Mouse (Mus musculus): ENCODE data around the gene Fam110a. TPM values are rescaled to one million over a fixed set of nuclear protein-coding genes. Genes with fewer than 3 reads are reported as not detected.

Fam110a gene
- polyA plus RNA-seq, 1 experiment from 2014 or later = 31.3 TPM

DNA sequence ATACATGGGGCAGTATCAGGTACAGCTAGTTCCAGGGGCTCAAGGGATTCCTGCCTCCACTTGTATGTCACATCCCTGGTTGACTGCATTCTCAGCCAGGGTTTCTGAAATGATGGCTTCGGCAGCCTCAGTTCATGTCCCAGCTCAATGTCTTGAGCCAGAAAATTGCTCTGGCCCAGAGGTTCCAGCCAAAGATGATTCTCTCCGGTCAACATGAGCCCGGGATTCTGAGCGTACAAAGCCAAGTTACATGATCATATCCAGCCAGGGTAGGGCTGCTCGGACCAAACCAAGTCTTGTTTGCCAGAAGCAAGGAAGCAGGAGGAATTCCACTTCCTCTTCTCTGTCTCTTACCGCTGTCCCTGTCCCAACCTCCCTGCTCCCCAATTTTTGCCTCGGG is 31.7 kb downstream of the Fam110a start:
- H3K36me3 ChIP-seq = no peaks in the 10 kb centered on the region
- no peak overlapping the region for H3K4me3 ChIP-seq (replicated peaks)
- WGBS = 85% methylated on average over 7 of the region's 7 CpGs
- no peaks in the 10 kb centered on the region for H3K27me3 ChIP-seq (replicated peaks)
- H3K9ac ChIP-seq (replicated peaks) = no peak overlapping the region
- H3K27ac ChIP-seq (replicated peaks) = no peak overlapping the region
- H3K9me3 ChIP-seq (replicated peaks) = no peaks in the 10 kb centered on the region
- no peak for ATAC-seq (ENCODE audit: low FRiP score)
- no peak overlapping the region for H3K4me2 ChIP-seq
- H3K4me1 ChIP-seq = peaks cover 4% of the 10 kb centered on the region; the same call in 1 of the 2 replicates

DNA sequence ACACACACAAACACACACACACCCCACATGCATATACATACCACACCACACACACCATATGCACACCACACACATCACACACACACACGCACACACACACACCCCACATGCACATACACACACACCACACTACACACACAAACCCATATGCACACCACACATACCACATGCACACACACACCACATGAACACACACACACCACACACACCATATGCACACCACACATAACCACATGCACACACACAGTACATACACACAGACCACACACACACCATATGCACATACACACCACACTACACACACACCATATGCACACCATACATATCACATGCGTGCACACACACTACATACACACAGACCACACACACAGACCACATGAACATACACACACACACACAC is 32.4 kb downstream of the Fam110a start:
- no peak overlapping the region for H3K27ac ChIP-seq (replicated peaks)
- no peaks in the 10 kb centered on the region for H3K36me3 ChIP-seq
- no peaks in the 10 kb centered on the region for H3K27me3 ChIP-seq (replicated peaks)
- no peak overlapping the region for H3K4me2 ChIP-seq
- no peaks in the 10 kb centered on the region for H3K9me3 ChIP-seq (replicated peaks)
- no peak overlapping the region for H3K9ac ChIP-seq (replicated peaks)
- peaks cover 4% of the 10 kb centered on the region; the same call in 1 of the 2 replicates for H3K4me1 ChIP-seq
- 92% methylated on average over 2 of the region's 2 CpGs for WGBS
- no peak overlapping the region for H3K4me3 ChIP-seq (replicated peaks)
- no peak for ATAC-seq (ENCODE audit: low FRiP score)

DNA sequence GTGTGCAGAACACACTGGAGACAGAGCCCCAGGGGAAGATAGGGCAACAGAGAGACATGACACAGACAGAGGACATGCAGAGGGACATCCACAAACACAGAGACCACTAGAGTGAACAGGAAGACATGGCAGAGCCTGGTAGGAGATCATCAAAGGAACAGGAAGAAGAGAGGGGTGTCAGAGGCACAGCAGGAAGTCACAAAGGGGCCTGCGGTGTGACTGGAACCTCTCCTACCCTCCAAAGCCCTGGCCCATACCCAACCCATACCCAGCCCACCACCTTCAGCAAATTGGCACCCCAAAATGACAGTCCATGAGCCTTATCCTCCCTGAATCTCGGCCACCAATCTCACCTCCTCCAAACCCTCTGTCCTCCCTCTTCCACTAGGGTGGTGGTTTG is 35.9 kb downstream of the Fam110a start:
- Histone ChIP-seq H3K9me3 (replicated peaks) (no peaks in the 10 kb centered on the region), H3K27me3 (replicated peaks) (no peaks in the 10 kb centered on the region), H3K27ac (replicated peaks) (no peak overlapping the region), H3K4me3 (replicated peaks) (no peak overlapping the region), H3K36me3 (no peaks in the 10 kb centered on the region), H3K9ac (replicated peaks) (no peak overlapping the region), H3K4me2 (no peak overlapping the region), H3K4me1 (peaks cover 2% of the 10 kb centered on the region; the same call in 1 of the 2 replicates)
- 71% methylated on average over 2 of the region's 2 CpGs for WGBS
- no peak for ATAC-seq (ENCODE audit: low FRiP score)

DNA sequence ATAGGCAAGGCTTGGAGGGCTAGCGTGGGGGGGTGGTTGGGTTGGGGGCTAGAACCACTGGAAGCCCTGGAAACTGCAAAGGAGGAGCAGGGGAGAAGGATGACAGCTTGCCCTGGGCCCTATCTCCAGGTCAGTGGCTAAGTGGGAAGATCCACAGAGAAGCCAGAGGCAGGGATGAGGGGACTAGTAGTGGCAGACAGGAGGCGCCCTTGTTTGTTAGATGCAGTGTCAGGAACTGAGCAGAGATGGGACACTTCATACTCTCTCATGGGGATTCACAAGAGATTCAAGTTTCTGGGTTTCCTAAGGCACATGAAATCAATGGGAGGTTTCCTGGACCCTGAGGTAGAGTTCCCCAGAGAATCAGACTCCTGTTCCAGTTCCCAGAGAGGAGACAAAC is 38.8 kb downstream of the Fam110a start:
- H3K9ac ChIP-seq (replicated peaks) = no peak overlapping the region
- ATAC-seq (ENCODE audit: low FRiP score) = no peak
- no peak overlapping the region for H3K4me3 ChIP-seq (replicated peaks)
- WGBS = 46% methylated on average over 2 of the region's 2 CpGs
- H3K27me3 ChIP-seq (replicated peaks) = no peaks in the 10 kb centered on the region
- no peaks in the 10 kb centered on the region for H3K36me3 ChIP-seq
- H3K4me1 ChIP-seq = peaks cover 14% of the 10 kb centered on the region
- no peak overlapping the region for H3K4me2 ChIP-seq
- no peaks in the 10 kb centered on the region for H3K9me3 ChIP-seq (replicated peaks)
- H3K27ac ChIP-seq (replicated peaks) = no peak overlapping the region

DNA sequence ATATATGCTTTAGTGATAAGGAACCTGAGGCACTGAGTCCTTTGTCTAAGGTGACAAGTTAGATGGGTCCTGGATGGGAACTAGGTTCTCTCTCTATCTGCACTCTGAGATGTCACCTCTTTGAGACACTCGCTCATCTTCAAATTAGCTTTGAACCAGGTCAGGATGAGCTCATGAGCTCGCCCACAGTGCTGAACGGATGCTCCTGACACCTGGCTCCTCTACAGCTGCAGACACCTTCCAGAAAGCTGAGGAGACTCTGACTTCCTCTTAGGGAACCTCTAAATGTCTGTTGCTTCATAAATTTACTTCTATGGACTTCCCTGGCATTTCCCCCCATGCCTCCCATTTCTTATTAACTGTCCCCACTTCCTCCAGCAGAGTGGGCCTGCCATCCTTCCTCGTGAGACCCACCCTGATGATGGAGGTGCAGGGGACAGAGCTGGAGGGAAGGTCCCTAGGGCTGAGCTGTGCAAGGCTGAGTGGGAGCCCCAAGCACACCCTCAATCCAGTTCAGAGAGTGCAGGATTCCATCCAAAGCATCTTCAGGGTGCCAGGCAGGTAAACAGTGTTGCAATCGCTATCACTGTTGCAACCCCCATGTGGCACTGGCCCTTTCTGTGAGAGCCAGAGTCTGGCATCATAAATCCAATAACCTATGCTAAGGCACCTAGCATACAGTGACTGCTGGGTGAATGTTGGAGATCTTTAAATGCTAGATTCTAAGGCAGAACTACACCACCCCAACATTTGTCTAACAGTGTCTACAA is 40.2 kb downstream of the Fam110a start:
- Histone ChIP-seq H3K4me2 (no peak overlapping the region), H3K9me3 (replicated peaks) (no peaks in the 10 kb centered on the region), H3K9ac (replicated peaks) (no peak overlapping the region), H3K4me1 (peaks cover 14% of the 10 kb centered on the region), H3K27ac (replicated peaks) (no peak overlapping the region), H3K36me3 (no peaks in the 10 kb centered on the region), H3K4me3 (replicated peaks) (no peak overlapping the region), H3K27me3 (replicated peaks) (no peaks in the 10 kb centered on the region)
- 87% methylated on average over 5 of the region's 5 CpGs for WGBS
- ATAC-seq (ENCODE audit: low FRiP score) = no peak

DNA sequence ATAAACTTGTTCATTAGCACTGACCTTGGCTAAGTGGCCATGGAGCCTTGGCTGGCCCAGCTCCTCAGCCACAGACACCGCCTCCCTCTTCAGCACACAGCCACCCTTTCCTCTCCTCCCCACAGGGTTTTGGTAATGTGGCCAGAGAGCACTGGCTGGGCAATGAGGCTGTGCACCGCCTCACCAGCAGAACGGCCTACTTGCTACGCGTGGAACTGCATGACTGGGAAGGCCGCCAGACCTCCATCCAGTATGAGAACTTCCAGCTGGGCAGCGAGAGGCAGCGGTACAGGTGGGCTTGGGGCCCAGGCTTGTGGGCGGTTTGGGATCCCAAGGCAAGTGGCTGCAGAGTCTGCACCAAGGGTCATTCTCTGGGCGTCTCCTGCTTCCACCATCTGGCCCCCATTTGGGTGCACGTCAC is 41.2 kb downstream of the Fam110a start:
- Histone ChIP-seq H3K27me3 (replicated peaks) (no peaks in the 10 kb centered on the region), H3K4me2 (no peak overlapping the region), H3K4me3 (replicated peaks) (no peak overlapping the region), H3K27ac (replicated peaks) (peak overlapping the region; percentile 45; the same call in 1 of the 2 replicates), H3K4me1 (peaks cover 14% of the 10 kb centered on the region), H3K36me3 (no peaks in the 10 kb centered on the region), H3K9ac (replicated peaks) (no peak overlapping the region), H3K9me3 (replicated peaks) (no peaks in the 10 kb centered on the region)
- peak; percentile 18; the same call in 1 of the 2 replicates for ATAC-seq (ENCODE audit: low FRiP score)
- 60% methylated on average over 11 of the region's 11 CpGs for WGBS

DNA sequence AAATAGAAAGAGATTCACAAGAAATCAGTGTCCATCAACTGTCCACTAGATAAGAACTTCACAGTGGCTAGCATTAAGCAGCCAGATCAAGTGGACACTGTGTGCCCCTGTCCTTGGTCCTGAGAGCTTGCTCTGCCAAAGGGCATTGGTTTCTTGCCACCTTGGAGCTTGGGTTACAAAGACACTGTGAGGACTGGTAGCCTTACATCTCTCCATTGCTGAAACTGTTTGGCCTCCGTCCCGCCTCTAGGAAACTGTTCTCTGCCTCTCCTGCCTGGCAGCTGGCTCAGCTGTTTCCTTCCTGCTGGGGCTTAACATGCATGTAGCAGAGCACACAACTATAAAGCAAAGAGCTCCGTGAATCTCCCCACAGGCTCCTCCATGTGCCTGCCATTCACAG is 42.1 kb downstream of the Fam110a start:
- no peak overlapping the region for H3K9ac ChIP-seq (replicated peaks)
- ATAC-seq (ENCODE audit: low FRiP score) = no peak
- no peaks in the 10 kb centered on the region for H3K36me3 ChIP-seq
- no peak overlapping the region for H3K4me3 ChIP-seq (replicated peaks)
- peaks cover 14% of the 10 kb centered on the region for H3K4me1 ChIP-seq
- peak overlapping the region; percentile 48; the same call in 1 of the 2 replicates for H3K27ac ChIP-seq (replicated peaks)
- H3K4me2 ChIP-seq = no peak overlapping the region
- no peaks in the 10 kb centered on the region for H3K27me3 ChIP-seq (replicated peaks)
- H3K9me3 ChIP-seq (replicated peaks) = no peaks in the 10 kb centered on the region
- 41% methylated on average over 3 of the region's 3 CpGs for WGBS

DNA sequence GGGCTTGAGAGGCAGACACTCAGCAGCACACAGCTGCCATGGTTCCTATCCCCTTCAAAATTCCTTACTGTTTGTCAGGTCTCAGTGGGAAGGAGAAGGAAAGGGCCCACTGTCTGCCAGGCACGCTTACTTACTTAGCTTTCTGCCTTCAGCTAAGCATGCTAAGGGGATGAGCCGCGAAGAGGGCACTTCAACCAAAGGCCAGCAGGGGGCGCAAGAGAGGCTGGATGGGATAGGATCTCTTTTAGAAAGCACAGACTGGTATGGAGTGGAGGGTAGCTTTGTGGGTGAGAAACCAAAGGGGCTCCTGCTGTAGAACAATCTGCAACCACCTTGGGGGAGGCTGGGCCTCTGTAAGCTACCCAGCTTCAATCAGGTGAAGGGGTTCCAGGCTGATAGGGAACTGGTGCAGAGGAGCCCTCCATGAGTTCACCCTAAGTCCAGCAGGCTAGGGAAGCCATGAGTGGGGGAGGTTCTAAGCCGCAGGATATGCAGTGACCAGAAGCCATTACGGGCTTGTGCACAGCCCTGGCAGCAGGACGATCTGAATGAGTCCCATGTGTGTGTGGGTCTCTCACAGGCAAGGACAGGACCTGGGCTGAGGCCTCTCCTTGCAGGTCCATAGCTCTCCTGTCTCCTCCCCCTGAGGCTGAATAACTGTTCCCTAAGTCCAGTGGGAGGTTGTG is 49.5 kb downstream of the Fam110a start:
- no peaks in the 10 kb centered on the region for H3K36me3 ChIP-seq
- no peak overlapping the region for H3K27ac ChIP-seq (replicated peaks)
- no peaks in the 10 kb centered on the region for H3K4me1 ChIP-seq
- ATAC-seq (ENCODE audit: low FRiP score) = no peak; the same call in 1 of the 2 replicates
- H3K27me3 ChIP-seq (replicated peaks) = no peaks in the 10 kb centered on the region
- H3K9me3 ChIP-seq (replicated peaks) = no peaks in the 10 kb centered on the region
- WGBS = 37% methylated on average over 7 of the region's 7 CpGs
- no peak overlapping the region for H3K4me2 ChIP-seq
- no peak overlapping the region for H3K4me3 ChIP-seq (replicated peaks)
- H3K9ac ChIP-seq (replicated peaks) = no peak overlapping the region

DNA sequence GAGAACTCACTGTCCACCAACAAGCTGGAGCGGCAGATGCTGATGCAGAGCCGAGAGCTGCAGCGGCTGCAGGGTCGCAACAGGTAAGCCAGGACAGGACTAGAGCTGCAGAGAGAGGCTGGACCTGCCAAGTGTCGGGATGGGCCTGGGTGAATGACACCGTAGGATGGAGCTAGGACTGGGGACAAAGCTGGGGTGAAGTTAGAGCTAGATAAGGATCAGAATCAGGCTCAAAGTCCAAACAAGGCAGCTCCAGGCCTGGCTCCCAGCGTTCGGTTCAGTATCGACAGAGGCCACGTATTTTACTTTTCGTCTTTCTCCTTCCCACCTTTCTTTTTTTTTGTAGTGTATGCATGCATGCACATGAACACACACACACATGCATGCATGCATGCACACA is 52.9 kb downstream of the Fam110a start:
- Histone ChIP-seq H3K4me2 (no peak overlapping the region), H3K9ac (replicated peaks) (no peak overlapping the region), H3K27me3 (replicated peaks) (no peaks in the 10 kb centered on the region), H3K4me1 (no peaks in the 10 kb centered on the region), H3K4me3 (replicated peaks) (no peak overlapping the region), H3K9me3 (replicated peaks) (no peaks in the 10 kb centered on the region), H3K36me3 (no peaks in the 10 kb centered on the region), H3K27ac (replicated peaks) (no peak overlapping the region)
- WGBS = 94% methylated on average over 11 of the region's 11 CpGs
- ATAC-seq (ENCODE audit: low FRiP score) = no peak

DNA sequence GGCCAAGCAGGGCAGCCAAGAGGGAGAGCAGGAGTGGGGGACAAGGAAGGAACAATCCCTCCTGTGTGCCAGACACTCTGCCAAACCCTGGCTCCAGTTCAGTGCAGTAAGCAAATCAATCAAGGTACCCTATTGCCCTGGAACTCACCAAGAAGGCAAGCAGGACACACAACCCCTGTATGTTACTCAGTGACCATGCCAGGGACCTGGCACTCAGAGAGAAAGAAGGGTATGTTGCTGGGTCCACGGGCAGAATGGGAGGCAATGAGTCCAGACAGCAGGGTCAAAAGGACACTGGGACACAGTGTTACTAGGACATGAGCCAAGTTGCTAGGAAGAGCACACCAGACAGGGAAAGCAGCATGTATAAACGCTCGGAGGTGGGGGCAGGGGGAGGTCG is 54.3 kb downstream of the Fam110a start:
- H3K4me2 ChIP-seq = no peak overlapping the region
- no peak overlapping the region for H3K27ac ChIP-seq (replicated peaks)
- H3K4me3 ChIP-seq (replicated peaks) = no peak overlapping the region
- WGBS = 47% methylated on average over 4 of the region's 4 CpGs
- peak; percentile 27; the same call in 1 of the 2 replicates for ATAC-seq (ENCODE audit: low FRiP score)
- H3K4me1 ChIP-seq = no peaks in the 10 kb centered on the region
- no peaks in the 10 kb centered on the region for H3K36me3 ChIP-seq
- H3K9ac ChIP-seq (replicated peaks) = no peak overlapping the region
- H3K27me3 ChIP-seq (replicated peaks) = no peaks in the 10 kb centered on the region
- no peaks in the 10 kb centered on the region for H3K9me3 ChIP-seq (replicated peaks)

DNA sequence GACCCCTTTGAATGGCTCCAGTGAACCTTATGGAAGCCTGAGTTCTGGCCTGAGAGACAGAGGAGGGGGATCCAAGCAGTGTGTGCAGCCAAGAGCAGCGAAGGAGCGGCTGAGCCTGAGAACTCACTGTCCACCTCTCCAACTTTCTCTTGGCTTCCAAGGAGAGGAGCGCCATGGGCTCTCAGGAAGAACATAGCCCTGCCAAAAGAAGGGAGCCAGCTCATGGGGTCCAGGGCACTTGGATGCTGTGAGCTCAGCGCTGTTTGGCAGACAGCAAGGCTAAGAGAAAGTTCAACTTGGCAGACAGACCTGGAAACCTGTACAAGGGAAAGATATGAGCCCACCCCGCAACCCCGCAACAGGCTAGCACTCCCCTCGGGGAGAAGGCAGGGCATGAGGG is 55.7 kb downstream of the Fam110a start:
- no peak for ATAC-seq (ENCODE audit: low FRiP score)
- no peaks in the 10 kb centered on the region for H3K4me1 ChIP-seq
- H3K27ac ChIP-seq (replicated peaks) = no peak overlapping the region
- H3K9me3 ChIP-seq (replicated peaks) = no peaks in the 10 kb centered on the region
- no peak overlapping the region for H3K9ac ChIP-seq (replicated peaks)
- no peak overlapping the region for H3K4me3 ChIP-seq (replicated peaks)
- no peaks in the 10 kb centered on the region for H3K27me3 ChIP-seq (replicated peaks)
- no peaks in the 10 kb centered on the region for H3K36me3 ChIP-seq
- 79% methylated on average over 7 of the region's 7 CpGs for WGBS
- no peak overlapping the region for H3K4me2 ChIP-seq

DNA sequence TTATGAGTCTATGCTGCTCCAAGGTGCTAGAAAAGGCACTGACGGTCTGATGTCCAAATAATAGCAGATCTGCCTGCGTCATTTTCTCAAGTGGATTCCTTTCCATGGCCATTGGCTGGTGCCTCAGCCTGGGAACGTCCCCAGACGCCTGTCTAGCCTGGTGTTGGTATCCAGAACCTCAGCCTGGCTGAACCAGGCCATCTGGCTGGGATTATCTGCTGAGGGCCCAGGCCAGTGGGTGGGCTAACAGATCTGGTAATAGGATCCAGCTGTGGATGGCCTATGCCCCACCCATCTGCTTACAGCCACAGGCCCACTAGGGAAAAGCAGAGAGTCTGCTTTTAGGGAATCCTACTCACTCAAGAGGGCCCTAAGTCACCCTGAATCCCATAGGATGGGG is 58.4 kb downstream of the Fam110a start:
- whole genome bisulfite sequencing = 70% methylated on average over 4 of the region's 4 CpGs
- ATAC-seq (ENCODE audit: low FRiP score) = no peak
- no peak overlapping the region for H3K9ac ChIP-seq (replicated peaks)
- no peaks in the 10 kb centered on the region for H3K9me3 ChIP-seq (replicated peaks)
- peaks cover 3% of the 10 kb centered on the region; the same call in 1 of the 2 replicates for H3K4me1 ChIP-seq
- H3K4me2 ChIP-seq = no peak overlapping the region
- H3K27me3 ChIP-seq (replicated peaks) = no peaks in the 10 kb centered on the region
- no peak overlapping the region for H3K27ac ChIP-seq (replicated peaks)
- no peak overlapping the region for H3K4me3 ChIP-seq (replicated peaks)
- no peaks in the 10 kb centered on the region for H3K36me3 ChIP-seq
